Mouse (Mus musculus): ENCODE data around the gene Sgtb.

Gene Sgtb

GRCm38 (mm10) chr13:104109288-104109815 lies at the start of gene Sgtb, which contains the start of gene Nln:
Gene Sgtb (plus strand): TSS chr13:104109741.
Gene Nln (minus strand): TSS chr13:104109614.
- DNase-seq (ENCODE audit: low spot score) = peak; percentile 92

DNA sequence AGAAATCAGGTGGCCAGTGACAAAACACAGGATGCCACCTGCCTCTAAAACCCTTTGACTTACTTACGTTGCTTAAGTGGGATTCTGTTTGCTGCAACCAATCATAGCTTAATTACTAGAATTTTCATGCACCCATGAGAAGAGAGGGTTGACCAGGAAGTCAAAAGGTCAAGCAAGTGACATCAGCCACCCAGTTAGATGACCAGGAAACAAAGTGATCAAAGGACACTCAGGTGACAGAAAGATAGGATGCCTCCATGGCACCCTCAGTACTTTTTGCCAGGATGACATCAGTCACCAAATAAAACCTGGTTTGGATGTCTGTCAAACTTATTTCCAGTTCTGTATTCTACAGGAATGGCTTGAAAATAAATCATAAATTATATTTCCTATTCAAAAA lies 49.3 kb upstream of the Sgtb start:
- no peak for DNase-seq (ENCODE audit: low spot score)

DNA sequence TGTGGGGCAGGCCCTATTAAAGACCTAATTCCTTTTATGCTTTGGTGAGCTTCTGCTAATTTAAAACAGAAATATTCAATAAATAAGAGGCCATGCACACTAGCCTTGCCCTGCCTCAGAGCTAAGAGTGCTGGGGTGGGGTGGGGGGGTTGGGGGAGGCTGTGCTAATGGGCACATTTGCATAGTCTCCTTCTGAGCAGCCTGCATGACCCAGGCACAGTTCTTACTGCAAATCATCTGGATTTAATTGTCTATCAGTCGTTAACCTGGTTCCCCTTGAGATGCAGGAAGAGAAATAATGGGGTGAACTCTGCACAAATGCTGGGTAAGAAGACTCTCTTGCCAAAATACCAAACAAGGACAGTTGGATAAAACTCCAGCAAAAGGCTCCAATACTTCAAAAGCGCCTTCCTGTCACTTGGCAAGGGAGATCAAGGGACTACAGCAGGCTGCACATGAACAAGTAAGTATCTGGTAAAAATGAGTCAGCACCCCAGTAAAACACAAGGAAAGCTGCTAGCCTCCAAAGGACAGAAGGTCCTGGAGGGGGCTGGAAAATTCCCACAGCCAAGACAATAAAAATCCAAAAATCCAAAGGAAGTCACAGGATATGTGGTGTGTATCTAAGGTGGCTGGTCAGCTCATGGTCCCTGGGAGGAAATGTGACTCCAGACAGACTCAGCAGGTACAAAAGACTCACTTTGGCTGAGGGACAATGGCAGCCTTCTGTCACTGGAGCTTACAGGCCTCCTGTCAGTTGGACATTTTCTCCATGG lies 47.4 kb upstream of the Sgtb start:
- DNase-seq (ENCODE audit: low spot score) = no peak

GRCm38 (mm10) chr13:104063061-104063460 lies 46.5 kb upstream of the Sgtb start:
- DNase-seq (ENCODE audit: low spot score) = no peak

DNA sequence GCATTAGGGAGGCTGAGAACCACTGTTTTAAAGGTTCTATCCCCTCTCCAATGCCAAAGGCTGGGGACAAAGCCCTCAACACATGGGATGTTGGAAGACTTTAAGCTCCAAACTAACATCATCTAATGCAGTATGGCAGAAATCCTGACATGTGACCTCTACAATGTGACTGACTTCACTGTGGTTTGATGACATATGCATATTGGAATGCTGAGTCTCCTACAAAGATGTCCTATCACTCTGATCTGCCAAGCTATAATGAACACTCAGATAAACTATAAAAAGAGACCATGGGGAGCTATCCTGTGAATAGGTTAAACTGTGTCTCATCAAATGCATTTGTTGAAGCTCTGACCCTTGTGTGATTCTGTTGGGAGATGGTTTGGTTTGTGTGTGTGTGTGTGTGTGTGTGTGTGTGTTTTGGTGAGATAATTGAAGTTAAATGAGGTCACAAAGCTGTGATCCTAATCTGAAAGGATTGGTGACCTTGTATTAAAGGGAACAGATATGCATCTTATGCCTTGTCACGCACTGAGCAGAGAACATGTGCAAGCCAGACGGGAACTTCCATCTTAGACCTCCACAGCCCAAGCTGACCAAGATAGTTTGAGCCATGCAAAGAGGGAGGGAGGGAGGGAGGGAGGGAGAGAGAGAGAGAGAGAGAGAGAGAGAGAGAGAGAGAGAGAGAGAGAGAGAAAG lies 43.7 kb upstream of the Sgtb start:
- DNase-seq (ENCODE audit: low spot score) = no peak

DNA sequence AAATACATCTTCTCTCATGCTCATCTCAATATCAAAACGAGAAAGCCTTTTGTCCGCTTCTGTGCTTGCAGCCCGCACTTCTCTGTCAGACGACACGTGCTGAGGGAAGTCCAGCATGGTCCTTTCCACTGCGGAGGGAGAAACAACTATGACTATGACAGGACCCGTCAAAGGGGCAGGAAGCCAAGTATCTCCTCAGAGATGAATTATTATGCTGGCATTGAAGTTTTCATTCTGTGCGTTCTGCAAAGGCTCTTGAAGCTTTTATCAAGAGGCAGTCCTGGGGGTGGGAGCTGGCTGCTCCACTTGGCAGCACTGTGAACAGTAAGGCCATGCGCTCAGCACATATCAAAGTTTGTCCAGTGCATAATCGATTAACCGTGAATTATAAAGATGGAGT lies 40.3 kb upstream of the Sgtb start:
- DNase-seq (ENCODE audit: low spot score) = no peak

- DNase-seq (ENCODE audit: low spot score) = no peak
Observed at GRCm38 (mm10) chr13:104070703-104071102, 38.8 kb upstream of the Sgtb start.

DNA sequence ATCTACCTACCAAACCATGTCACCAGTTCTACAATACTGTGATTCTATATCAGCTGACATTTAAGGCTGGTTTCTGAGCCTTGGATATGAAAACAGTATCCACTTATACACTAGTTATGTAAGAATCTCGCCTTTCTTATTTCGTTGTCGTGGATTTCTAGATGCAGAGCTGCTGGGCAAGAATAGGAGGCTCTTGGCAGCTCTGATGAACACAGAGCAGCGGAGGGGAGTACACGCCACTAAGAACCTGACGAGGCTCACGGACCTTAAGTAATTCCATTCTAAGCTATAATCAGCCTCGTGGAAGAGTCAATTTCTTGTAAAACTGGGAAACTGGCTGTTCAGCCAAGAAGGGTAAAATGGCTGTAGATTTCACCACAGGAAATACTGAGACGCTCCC lies 37.2 kb upstream of the Sgtb start:
- DNase-seq (ENCODE audit: low spot score) = no peak

DNA sequence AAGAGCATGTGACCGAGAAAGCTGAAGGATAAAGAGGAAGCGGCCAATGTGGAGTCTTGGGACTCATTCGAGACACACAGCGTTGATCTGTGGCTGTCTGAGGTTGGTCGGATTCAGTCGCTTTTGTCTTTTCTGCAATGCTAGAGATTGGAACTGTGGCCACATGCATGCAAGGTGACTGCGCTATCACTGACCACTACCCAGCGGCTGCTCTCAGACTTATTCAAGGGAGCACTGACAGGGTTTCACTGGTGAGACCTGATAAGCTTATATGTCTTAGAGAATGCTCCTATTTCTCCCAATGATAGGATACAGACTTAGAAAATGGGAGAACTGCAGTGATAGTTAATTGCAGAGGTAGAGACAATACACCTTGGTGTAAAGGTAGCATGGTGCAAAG lies 35.3 kb upstream of the Sgtb start:
- no peak for DNase-seq (ENCODE audit: low spot score)

DNA sequence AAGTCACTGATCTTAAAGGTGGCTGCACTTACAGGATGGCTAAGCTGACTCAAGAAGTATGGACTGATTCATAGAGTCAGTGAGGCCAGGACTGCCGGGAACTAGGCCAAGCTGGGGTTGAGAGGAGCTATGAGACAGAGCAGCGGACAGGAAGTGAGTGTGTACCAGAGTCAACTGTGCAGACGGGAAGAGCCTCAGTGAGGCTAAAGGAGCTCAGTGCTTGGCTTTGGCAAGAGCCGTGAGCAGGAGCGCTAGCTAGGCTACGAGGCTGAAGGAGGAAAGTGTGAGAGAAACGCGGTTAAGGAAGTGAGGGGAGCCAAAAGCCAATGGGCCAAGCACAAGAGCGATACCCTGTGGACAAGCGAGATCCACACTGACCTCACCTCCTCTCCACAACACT lies 34.8 kb upstream of the Sgtb start:
- no peak for DNase-seq (ENCODE audit: low spot score)

DNA sequence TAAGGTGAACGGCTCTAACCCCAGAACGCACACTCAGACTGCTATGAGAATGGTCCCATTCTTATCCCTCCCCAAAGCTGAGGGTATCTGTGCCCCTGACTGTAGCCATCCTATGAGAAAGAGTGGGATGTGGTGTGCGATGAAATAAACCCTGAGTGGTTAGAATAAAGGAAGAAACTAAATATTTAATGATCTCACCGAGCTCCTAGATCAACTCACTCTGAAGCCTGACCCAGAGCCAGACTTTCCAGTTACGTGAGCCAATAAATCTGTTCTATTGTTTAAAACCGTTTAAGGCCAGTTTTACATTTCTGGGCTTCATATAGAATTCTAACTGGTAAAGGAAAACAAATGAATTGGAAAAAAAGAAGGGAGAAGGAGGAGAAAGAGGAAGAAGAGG lies 32.5 kb upstream of the Sgtb start:
- no peak for DNase-seq (ENCODE audit: low spot score)

DNA sequence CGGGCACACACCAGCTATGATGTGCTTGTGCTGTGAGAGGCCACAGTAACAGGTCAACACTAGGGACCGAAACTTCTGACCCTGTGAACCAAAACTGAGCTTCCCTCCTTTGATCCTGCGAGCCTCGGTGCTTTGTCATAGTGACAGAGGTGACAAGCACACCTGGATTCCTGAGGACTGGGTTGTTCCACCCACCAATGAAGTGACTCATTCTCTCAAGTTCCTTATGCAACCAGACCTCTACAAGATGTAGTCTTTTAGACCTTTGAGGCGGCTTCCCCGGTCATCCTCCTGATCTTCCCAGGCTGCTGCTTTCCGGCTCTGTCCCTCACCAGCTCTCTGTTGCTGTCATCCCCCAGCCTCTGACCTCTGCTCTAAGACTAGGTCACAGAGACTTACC lies 27.0 kb upstream of the Sgtb start:
- DNase-seq (ENCODE audit: low spot score) = no peak

GRCm38 (mm10) chr13:104084600-104084999 lies 24.9 kb upstream of the Sgtb start:
- DNase-seq (ENCODE audit: low spot score) = no peak

GRCm38 (mm10) chr13:104089387-104089786 lies 20.2 kb upstream of the Sgtb start:
- DNase-seq (ENCODE audit: low spot score) = peak; percentile 20

DNA sequence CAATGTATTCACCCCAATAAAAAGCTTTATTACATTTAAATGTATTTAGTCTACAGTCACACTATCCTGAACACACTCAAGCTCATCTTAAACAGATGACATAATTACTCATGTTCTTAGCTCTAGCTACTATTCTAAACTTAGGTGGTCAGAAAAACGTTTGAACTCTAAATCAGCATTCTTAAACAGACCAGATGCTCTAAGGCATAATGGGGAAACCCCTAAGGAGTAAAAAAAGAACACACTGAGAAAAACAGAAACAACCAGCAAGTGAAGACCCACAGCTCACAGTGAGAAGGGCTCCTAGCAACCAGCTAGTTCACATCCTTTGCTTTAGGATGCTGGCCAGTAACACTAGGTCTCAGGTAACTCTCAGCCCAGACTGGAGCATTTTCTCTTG lies 17.8 kb upstream of the Sgtb start:
- DNase-seq (ENCODE audit: low spot score) = no peak

- DNase-seq (ENCODE audit: low spot score) = no peak
Observed at GRCm38 (mm10) chr13:104094531-104095385, 14.8 kb upstream of the Sgtb start.

DNA sequence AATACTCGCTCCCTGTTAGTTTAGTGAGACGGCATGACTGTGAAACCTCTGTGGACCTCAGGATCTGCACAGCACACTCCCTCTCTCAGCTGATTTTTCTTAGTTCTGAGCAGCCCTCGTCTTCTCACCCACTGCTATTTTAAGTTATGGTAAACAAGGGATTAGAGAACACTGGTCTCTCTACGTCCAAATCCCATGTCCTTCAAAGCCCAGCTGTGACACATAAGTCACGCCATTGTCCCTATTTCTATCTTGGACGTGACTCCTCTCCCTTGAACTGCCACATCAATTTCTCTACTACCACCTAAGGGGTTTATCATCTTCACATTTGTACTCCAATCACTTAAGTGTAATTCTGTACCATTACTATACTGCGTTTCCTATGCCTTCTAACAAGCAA lies 13.6 kb upstream of the Sgtb start:
- DNase-seq (ENCODE audit: low spot score) = no peak

DNA sequence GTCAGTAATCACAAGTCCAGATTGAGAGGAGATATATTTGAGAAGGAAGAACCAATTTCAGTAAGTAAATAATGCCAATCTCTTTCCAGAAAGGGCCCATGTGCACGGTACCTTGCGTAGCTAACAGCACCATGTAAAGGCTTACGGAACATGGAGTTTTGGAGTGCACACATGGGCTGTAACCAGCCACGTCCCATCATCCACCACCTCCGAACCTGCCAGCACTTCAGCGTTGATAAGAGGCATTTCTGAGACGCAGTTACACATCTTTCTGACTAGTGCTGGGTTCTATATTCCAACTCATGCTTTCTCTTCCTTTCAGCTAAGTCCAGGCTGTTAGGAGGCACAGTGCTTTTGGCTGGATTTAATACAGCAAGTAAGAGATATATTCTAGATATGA lies 12.4 kb upstream of the Sgtb start:
- DNase-seq (ENCODE audit: low spot score) = no peak

GRCm38 (mm10) chr13:104100416-104100815 lies 9.1 kb upstream of the Sgtb start:
- DNase-seq (ENCODE audit: low spot score) = no peak

DNA sequence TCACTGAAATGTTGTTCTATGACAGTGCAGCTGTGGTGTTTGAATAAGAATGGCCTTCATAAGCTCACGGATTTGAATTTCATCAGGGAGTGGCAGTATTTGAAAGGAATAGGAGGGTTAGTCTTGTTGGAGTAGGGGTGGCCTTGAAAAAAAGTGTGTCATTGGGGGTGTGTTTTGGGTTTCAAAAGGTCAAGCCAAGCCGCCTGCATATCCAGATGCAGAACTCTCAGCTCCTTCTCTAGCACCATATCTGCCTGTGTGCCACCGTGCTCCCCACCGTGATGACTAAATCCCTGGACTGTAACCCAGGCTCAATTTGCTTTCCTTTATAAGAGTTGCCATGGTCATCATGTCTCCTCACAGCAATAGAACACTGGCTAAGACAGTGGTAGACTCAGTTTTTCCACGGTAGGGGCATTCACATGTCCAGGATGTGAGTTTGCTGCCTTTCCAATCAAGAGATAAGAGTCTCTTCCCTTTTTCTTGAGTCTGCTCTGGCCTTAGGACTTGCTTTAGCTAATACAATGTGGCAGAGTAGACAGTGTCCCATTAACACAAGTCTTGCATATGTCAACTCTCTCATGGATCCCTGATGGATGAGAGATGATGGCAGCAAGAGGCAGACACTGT lies 7.8 kb upstream of the Sgtb start:
- no peak for DNase-seq (ENCODE audit: low spot score)

DNA sequence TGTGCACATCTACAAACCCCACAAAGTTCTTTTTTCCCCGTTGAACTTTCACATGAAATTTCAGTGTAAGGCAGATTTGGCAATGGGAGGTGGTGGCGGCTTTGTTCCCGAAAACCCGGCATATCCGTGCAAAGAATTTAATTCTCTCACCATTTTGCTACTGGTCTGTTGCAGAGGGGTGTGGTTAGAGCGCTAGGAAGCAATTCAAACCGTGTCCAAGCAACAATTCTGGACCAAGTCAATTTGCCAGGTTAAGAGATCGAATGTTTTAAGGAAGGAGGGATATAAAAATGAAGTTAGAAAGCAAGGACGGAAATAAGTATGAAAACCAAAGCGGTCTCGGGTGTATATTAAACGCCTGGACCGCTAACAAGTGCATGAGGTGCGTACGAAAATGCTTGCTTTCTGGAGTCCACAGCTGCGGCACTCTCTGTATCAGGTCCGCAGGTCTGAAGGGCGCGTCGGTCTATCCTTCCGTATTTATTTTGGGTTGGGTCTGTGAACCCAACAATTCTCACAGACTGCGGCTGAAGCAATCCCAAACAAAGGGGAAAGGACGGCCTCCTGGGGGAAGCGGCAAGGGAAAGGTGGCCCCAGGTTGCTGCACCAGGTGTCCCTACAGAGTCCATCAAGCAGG lies 772 bp upstream of the Sgtb start:
- peak; percentile 8 for DNase-seq (ENCODE audit: low spot score)
